Mouse (Mus musculus) kidney, adult 2 months (tissue): Measurements from ENCODE around the gene Cacna1c. TPM values are rescaled to one million over a fixed set of nuclear protein-coding genes. Genes with fewer than 3 reads are reported as not detected.

Experiments used
- DNase-seq: peaks from one replicate; pipeline ENCODE4 v3.0.0; 2021
- H3K27ac ChIP-seq: fragments of 200-500 bp; 2 replicates; pipeline ENCODE4 v1.5.1; 2012; ENCODE audit warnings: low read depth, low read length, control low read depth, inconsistent platforms; ENCODE audit not compliant: insufficient read depth
- H3K27me3 ChIP-seq: fragments of 200-500 bp; replicated peaks from 2 replicates; pipeline ENCODE4 v1.6.1; 2012; ENCODE audit warnings: mild to moderate bottlenecking, moderate library complexity, low read length, inconsistent platforms; ENCODE audit not compliant: control insufficient read depth, insufficient read depth
- H3K36me3 ChIP-seq: fragments of 200-500 bp; 2 replicates; pipeline ENCODE4 v1.6.1; 2012; ENCODE audit warnings: mild to moderate bottlenecking, moderate library complexity, low read length, inconsistent platforms; ENCODE audit not compliant: control insufficient read depth, insufficient read depth
- H3K4me1 ChIP-seq: fragments of 200-500 bp; 2 replicates; pipeline ENCODE4 v1.6.1; 2011; ENCODE audit warnings: low read length; ENCODE audit not compliant: control insufficient read depth, insufficient read depth
- H3K4me3 ChIP-seq: fragments of 200-500 bp; 2 replicates; pipeline ENCODE4 v1.5.1; 2011; ENCODE audit warnings: mild to moderate bottlenecking, low read depth, low read length, control low read depth; ENCODE audit not compliant: insufficient read depth
- CTCF ChIP-seq: fragments of 200-500 bp; conservative IDR thresholded peaks from 2 replicates; pipeline ENCODE4 v1.5.1; 2011; ENCODE audit warnings: low read depth, mild to moderate bottlenecking, control low read depth, low read length, moderate library complexity, mixed read lengths; ENCODE audit not compliant: insufficient read depth, insufficient read length
- POLR2A ChIP-seq: fragments of 200-500 bp; IDR thresholded peaks from one replicate; pipeline ENCODE4 v1.6.1; 2011; ENCODE audit warnings: low read depth, low read length, control low read depth
- WGBS: fragments of 180-500 bp; shearing (Covaris S2); methylation state at CpG from one replicate; pipeline ENCODE4 v1.1.7; 2018; 5-methylcytosine and 5-hydroxymethylcytosine counted together
- polyA plus RNA-seq: library from polyadenylated mRNA; depleted of rRNA; stranded (reverse); fragments of >200 nt; gene quantifications from 2 replicates; pipeline ENCODE4 v1.2.3, GENCODE M21; 2012

Gene Cacna1c
- polyA plus RNA-seq, 1 experiment, result 0.99 TPM

GRCm38 (mm10) chr6:118865777-118866380, 330.3 kb downstream of the Cacna1c start:
- no peak overlapping the region for H3K4me3 ChIP-seq
- H3K27ac ChIP-seq, result no peak overlapping the region
- no peaks in the 10 kb centered on the region for H3K4me1 ChIP-seq
- no peaks in the 10 kb centered on the region for H3K36me3 ChIP-seq
- TF ChIP-seq CTCF (no peak), POLR2A (no peak)
- no peaks in the 10 kb centered on the region for H3K27me3 ChIP-seq
- 82% methylated on average over 5 of the region's 5 CpGs for WGBS
- no peak for DNase-seq

GRCm38 (mm10) chr6:118864696-118865620, 331.3 kb downstream of the Cacna1c start:
- H3K27ac ChIP-seq, result no peak overlapping the region
- no peak for DNase-seq
- H3K36me3 ChIP-seq, result no peaks in the 10 kb centered on the region
- no peaks in the 10 kb centered on the region for H3K4me1 ChIP-seq
- WGBS, result 55% methylated on average over 18 of the region's 18 CpGs
- TF ChIP-seq CTCF (no peak), POLR2A (no peak)
- no peaks in the 10 kb centered on the region for H3K27me3 ChIP-seq
- no peak overlapping the region for H3K4me3 ChIP-seq

- Histone ChIP-seq H3K27ac (no peak overlapping the region), H3K4me1 (no peaks in the 10 kb centered on the region), H3K36me3 (no peaks in the 10 kb centered on the region), H3K27me3 (no peaks in the 10 kb centered on the region), H3K4me3 (no peak overlapping the region)
- WGBS, result 85% methylated on average over 9 of the region's 9 CpGs
- DNase-seq, result no peak
- TF ChIP-seq CTCF, result no peak
- TF ChIP-seq POLR2A, result no peak
These were observed 333.5 kb downstream of the Cacna1c start for GRCm38 (mm10) chr6:118862727-118863126.

- TF ChIP-seq POLR2A (no peak), CTCF (no peak)
- 74% methylated on average over 5 of the region's 5 CpGs for WGBS
These were observed 334.1 kb downstream of the Cacna1c start for GRCm38 (mm10) chr6:118862091-118862490.

GRCm38 (mm10) chr6:118858431-118858830, 337.8 kb downstream of the Cacna1c start:
- Histone ChIP-seq H3K4me1 (0 out of 2 replicates have a peak, but pooled peaks cover 3% of the 10 kb centered on the region), H3K27me3 (no peaks in the 10 kb centered on the region), H3K27ac (no peak overlapping the region), H3K4me3 (no peak overlapping the region), H3K36me3 (no peaks in the 10 kb centered on the region)
- TF ChIP-seq CTCF (no peak), POLR2A (no peak)
- WGBS, result 32% methylated on average over 1 of the region's 1 CpGs
- DNase-seq, result no peak

More at GRCm38 (mm10) chr6:118862091-118862490, 334.1 kb downstream of the Cacna1c start:
- Histone ChIP-seq H3K27ac (no peak overlapping the region), H3K36me3 (no peaks in the 10 kb centered on the region), H3K4me1 (no peaks in the 10 kb centered on the region), H3K27me3 (no peaks in the 10 kb centered on the region), H3K4me3 (no peak overlapping the region)
- no peak for DNase-seq

- Histone ChIP-seq H3K4me1 (0 out of 2 replicates have a peak, but pooled peaks cover 3% of the 10 kb centered on the region), H3K27me3 (no peaks in the 10 kb centered on the region), H3K27ac (no peak overlapping the region), H3K4me3 (no peak overlapping the region), H3K36me3 (no peaks in the 10 kb centered on the region)
- DNase-seq, result no peak
- 82% methylated on average over 6 of the region's 6 CpGs for WGBS
- TF ChIP-seq POLR2A (no peak), CTCF (no peak)
These were observed 344.1 kb downstream of the Cacna1c start for GRCm38 (mm10) chr6:118852131-118852530.

- Histone ChIP-seq H3K4me1 (0 out of 2 replicates have a peak, but pooled peaks cover 2% of the 10 kb centered on the region), H3K27ac (no peak overlapping the region), H3K36me3 (no peaks in the 10 kb centered on the region), H3K4me3 (no peak overlapping the region), H3K27me3 (no peaks in the 10 kb centered on the region)
- TF ChIP-seq POLR2A (no peak), CTCF (no peak)
- WGBS, result 95% methylated on average over 3 of the region's 3 CpGs
- DNase-seq, result no peak
These were observed 345.1 kb downstream of the Cacna1c start for GRCm38 (mm10) chr6:118851086-118851485.
